Mouse (Mus musculus) heart, adult 2 months (tissue): ENCODE data around the gene Pacsin3. TPM values are rescaled to one million over a fixed set of nuclear protein-coding genes. Genes with fewer than 3 reads are reported as not detected.
A peak's percentile ranks its signal among the peaks of the same experiment; 100 is the strongest.

Experiments
- DNase-seq, 2 experiments: peaks; one replicate each; pipeline ENCODE4 v3.0.0; 2021
- H3K27ac ChIP-seq: fragments of 200-600 bp; 2 replicates; pipeline ENCODE4 v1.8.1; 2022
- H3K27me3 ChIP-seq: fragments of 200-500 bp; 2 replicates; pipeline ENCODE4 v1.6.1; 2012; ENCODE audit warnings: mild to moderate bottlenecking, low read length, inconsistent platforms, mixed read lengths; ENCODE audit not compliant: control insufficient read depth, insufficient read depth
- H3K36me3 ChIP-seq: fragments of 200-500 bp; 2 replicates; pipeline ENCODE4 v1.6.1; 2012; ENCODE audit warnings: low read length, inconsistent platforms; ENCODE audit not compliant: control insufficient read depth, insufficient read depth
- H3K4me1 ChIP-seq: fragments of 200-500 bp; 2 replicates; pipeline ENCODE4 v1.6.1; 2011; ENCODE audit warnings: low read length; ENCODE audit not compliant: control insufficient read depth, insufficient read depth
- H3K4me3 ChIP-seq: fragments of 200-600 bp; 2 replicates; pipeline ENCODE4 v1.8.1; 2022
- H3K79me2 ChIP-seq: fragments of 200-500 bp; replicated peaks from 2 replicates; pipeline ENCODE4 v1.6.1; 2012; ENCODE audit warnings: mild to moderate bottlenecking, inconsistent platforms, low read length, moderate library complexity, mixed read lengths; ENCODE audit not compliant: control insufficient read depth, insufficient read depth
- H3K9ac ChIP-seq: fragments of 200-500 bp; 2 replicates; pipeline ENCODE4 v1.6.1; 2012; ENCODE audit warnings: low read depth, mild to moderate bottlenecking, control low read depth, inconsistent platforms, low read length, mixed read lengths
- CTCF ChIP-seq: fragments of 200-600 bp; IDR thresholded peaks from 2 replicates; pipeline ENCODE4 v1.8.1; 2022; ENCODE audit warnings: antibody characterized with exemption, mild to moderate bottlenecking, moderate library complexity
- EP300 ChIP-seq: fragments of 200-500 bp; IDR thresholded peaks from 2 replicates; pipeline ENCODE4 v1.6.1; 2011; ENCODE audit warnings: low read depth, low read length, control low read depth; ENCODE audit not compliant: insufficient read depth
- POLR2A ChIP-seq: fragments of 200-500 bp; IDR thresholded peaks from 2 replicates; pipeline ENCODE4 v1.6.1; 2011; ENCODE audit warnings: mild to moderate bottlenecking, low read depth, low read length, control low read depth; ENCODE audit not compliant: insufficient read depth
- WGBS: fragments of 180-500 bp; shearing (Covaris S2); methylation state at CpG from one replicate; pipeline ENCODE4 v1.1.7; 2018; 5-methylcytosine and 5-hydroxymethylcytosine counted together
- intact Hi-C: fragments of 180-260 bp; cut with DNase I; formaldehyde crosslinking; loops from one replicate; pipeline ENCODE4 v1.15.1; 2025
- long read RNA-seq: library from polyadenylated mRNA; stranded (forward); transcript quantifications from one replicate; pipeline ENCODE4 v2.0.0, GENCODE M21; 2021
- polyA plus RNA-seq: library from polyadenylated mRNA; depleted of rRNA; stranded (reverse); fragments of >200 nt; gene quantifications from 2 replicates; pipeline ENCODE4 v1.2.3, GENCODE M21; 2012; rRNA removed
- total RNA-seq, 2 experiments: library from RNA; stranded (reverse); gene quantifications; 2 replicates each; pipeline ENCODE4 v1.2.3; 2021

Pacsin3 gene
- total RNA-seq (100 to 1,000 TPM; 141 to 157 TPM), polyA plus RNA-seq (139 and 165 TPM in 2 replicates)
- long read RNA-seq, transcript Pacsin3-201 (11 exons, 1,862 nt): major isoform, 9 of 136 reads
- long read RNA-seq, partial matches to known transcripts: 54 of 136 reads
- long read RNA-seq, other reads (novel, unspliced or antisense): 66 of 136 reads

DNA sequence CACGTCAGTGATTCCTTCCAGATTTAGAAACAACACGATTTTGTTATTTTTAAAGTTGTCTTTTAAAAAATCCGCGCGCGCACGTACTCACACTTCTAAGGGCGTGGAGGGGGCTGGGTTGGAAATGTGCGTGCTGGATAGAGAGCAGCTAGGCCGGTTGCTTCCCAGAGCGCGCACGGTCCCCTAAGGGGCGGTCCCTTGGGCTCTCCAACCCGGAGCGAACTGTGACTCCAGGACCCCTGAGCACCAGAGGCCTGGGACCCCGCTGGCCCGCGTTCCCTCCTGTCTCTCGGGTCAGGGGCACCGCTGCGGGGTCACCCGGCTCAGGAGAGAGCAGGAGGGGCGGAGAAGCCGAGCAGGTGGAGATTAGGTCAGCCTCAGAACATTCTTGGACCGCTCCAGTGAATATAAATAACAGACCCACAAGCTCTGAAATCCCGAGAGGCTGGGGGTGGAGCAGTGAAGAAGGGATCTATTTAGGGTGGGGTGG lies at the start of gene Pacsin3:
Pacsin3 (plus strand) TSS at position 294 of the 490 bp plus-strand sequence.
- intact Hi-C loops: loop anchor here (2.0 to 5.0 kb wide), 2 partner anchors 19 to 138 kb away; partner anchors contain the start of genes Ddb2 and Mybpc3
- peak; percentile 73 to 74 for DNase-seq
- TF ChIP-seq EP300: no peak
- TF ChIP-seq CTCF: no peak
- TF ChIP-seq POLR2A: 0 out of 2 replicates have a peak, but pooled peaks have one; percentile 23
- 2% methylated on average over 27 of the region's 27 CpGs for WGBS
- Histone ChIP-seq H3K27me3 (peaks cover 2% of the 10 kb centered on the region; the same call in 1 of the 2 replicates), H3K27ac (peak within 1 kb of the TSS; percentile 91), H3K9ac (peak within 1 kb of the TSS; percentile 93), H3K4me3 (peak within 1 kb of the TSS; percentile 75), H3K4me1 (peaks cover 2% of the 10 kb centered on the region), H3K36me3 (no peaks in the 10 kb centered on the region), H3K79me2 (no peaks in the 10 kb centered on the region; the same call in 1 of the 2 replicates)

DNA sequence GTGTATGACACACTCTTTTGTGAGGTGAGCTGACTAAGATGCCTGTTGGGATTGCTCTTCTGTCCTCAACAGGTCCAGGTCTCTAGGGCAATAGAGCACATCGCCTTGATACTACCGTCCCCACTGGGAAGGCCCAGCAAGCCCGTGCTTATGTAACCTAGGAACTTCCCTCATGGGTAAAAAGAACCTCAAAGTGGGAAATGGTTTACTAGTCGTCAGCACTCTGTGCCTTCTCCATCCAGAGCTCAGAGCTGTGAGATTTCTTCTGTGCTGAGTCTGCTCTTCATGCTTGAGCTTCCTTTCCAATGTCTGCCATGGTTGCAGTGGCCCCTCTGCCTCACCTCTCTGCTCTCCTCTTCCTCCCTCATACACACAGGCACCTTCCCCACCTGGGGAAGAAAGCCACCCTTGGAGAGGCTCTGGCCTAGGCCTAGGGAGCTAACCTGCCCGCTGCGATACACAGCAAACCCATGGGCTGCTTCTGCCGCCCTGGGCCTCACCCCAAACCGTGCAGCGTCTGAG lies 49.4 kb upstream of the Pacsin3 start:
- Histone ChIP-seq H3K27ac (no peak overlapping the region), H3K4me1 (peaks cover 5% of the 10 kb centered on the region; the same call in 1 of the 2 replicates), H3K27me3 (no peaks in the 10 kb centered on the region), H3K4me3 (no peak overlapping the region), H3K9ac (no peak overlapping the region), H3K79me2 (no peaks in the 10 kb centered on the region), H3K36me3 (peaks cover 2% of the 10 kb centered on the region)
- TF ChIP-seq CTCF (no peak), POLR2A (no peak), EP300 (no peak)
- DNase-seq: peak; percentile 41 to 45
- WGBS: 80% methylated on average over 9 of the region's 9 CpGs
- intact Hi-C loops: no loop called here

- Histone ChIP-seq H3K27ac (no peak overlapping the region), H3K9ac (no peak overlapping the region), H3K4me1 (no peaks in the 10 kb centered on the region), H3K4me3 (no peak overlapping the region), H3K36me3 (peaks cover 2% of the 10 kb centered on the region; the same call in 1 of the 2 replicates), H3K79me2 (no peaks in the 10 kb centered on the region), H3K27me3 (no peaks in the 10 kb centered on the region)
- intact Hi-C loops: no loop called here
- DNase-seq: no peak
- TF ChIP-seq EP300 (no peak), POLR2A (no peak), CTCF (peak; percentile 38)
Observed at GRCm38 (mm10) chr2:91213311-91213710, 42.4 kb upstream of the Pacsin3 start.

DNA sequence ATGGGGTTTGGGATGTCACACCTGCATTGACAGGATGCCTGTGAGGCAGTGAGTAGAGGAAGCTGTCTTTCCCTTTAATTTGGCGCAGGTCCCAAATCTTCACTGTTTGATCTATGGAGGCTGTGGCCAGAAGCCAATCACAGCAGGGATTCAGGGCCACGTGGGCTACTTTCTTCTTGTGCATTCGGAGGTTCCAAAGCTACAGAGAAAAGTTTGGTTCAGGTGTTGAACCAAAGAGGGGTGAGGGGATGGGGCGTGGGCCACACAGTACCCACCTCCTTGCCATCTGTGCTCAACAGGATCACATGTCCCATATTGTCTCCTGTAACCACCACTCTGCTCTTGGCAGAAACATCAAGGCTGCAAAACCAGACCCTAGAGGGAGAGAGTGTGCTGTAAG lies 38.7 kb upstream of the Pacsin3 start:
- no peaks in the 10 kb centered on the region for H3K79me2 ChIP-seq
- H3K36me3 ChIP-seq: no peaks in the 10 kb centered on the region
- no peak overlapping the region for H3K27ac ChIP-seq
- no peak overlapping the region for H3K4me3 ChIP-seq
- DNase-seq: no peak
- intact Hi-C loops: no loop called here
- no peak overlapping the region for H3K9ac ChIP-seq
- H3K4me1 ChIP-seq: no peaks in the 10 kb centered on the region
- H3K27me3 ChIP-seq: no peaks in the 10 kb centered on the region
- TF ChIP-seq CTCF (no peak), EP300 (no peak), POLR2A (no peak)
- 63% methylated on average over 4 of the region's 4 CpGs for WGBS

GRCm38 (mm10) chr2:91220501-91220900 lies 35.3 kb upstream of the Pacsin3 start:
- H3K4me1 ChIP-seq: no peaks in the 10 kb centered on the region

GRCm38 (mm10) chr2:91223614-91224013 lies 32.1 kb upstream of the Pacsin3 start:
- H3K4me1 ChIP-seq: no peaks in the 10 kb centered on the region
- WGBS: 77% methylated on average over 2 of the region's 2 CpGs
- intact Hi-C loops: loop anchor here (5.0 kb wide), 1 partner anchor 106 kb away; the partner anchor contains the start of gene Mybpc3
- H3K79me2 ChIP-seq: no peaks in the 10 kb centered on the region
- no peaks in the 10 kb centered on the region for H3K36me3 ChIP-seq
- H3K4me3 ChIP-seq: no peak overlapping the region
- H3K27ac ChIP-seq: no peak overlapping the region
- TF ChIP-seq CTCF (peak; percentile 57), EP300 (no peak)
- DNase-seq: no peak
- H3K9ac ChIP-seq: no peak overlapping the region
- no peaks in the 10 kb centered on the region for H3K27me3 ChIP-seq

More at GRCm38 (mm10) chr2:91220501-91220900, 35.3 kb upstream of the Pacsin3 start:
- Histone ChIP-seq H3K4me3 (no peak overlapping the region), H3K79me2 (no peaks in the 10 kb centered on the region), H3K27ac (no peak overlapping the region), H3K9ac (no peak overlapping the region), H3K27me3 (no peaks in the 10 kb centered on the region), H3K36me3 (no peaks in the 10 kb centered on the region)
- no peak for TF ChIP-seq POLR2A
- no peak for TF ChIP-seq EP300
- no peak for TF ChIP-seq CTCF
- WGBS: 94% methylated on average over 3 of the region's 3 CpGs
- intact Hi-C loops: loop anchor here (5.0 kb wide), 1 partner anchor 103 kb away; the partner anchor contains the start of gene Mybpc3
- no peak for DNase-seq
